Mouse (Mus musculus): ENCODE data around the gene Vmn1r184. TPM values are rescaled to one million over a fixed set of nuclear protein-coding genes. Genes with fewer than 3 reads are reported as not detected.
"Not testable (repeated sequence)": the region's sequence is repeated elsewhere in the genome, so short reads cannot be mapped to it uniquely, and the experiment has no call there.

Vmn1r184 gene
- not detected for total RNA-seq (2021)

DNA sequence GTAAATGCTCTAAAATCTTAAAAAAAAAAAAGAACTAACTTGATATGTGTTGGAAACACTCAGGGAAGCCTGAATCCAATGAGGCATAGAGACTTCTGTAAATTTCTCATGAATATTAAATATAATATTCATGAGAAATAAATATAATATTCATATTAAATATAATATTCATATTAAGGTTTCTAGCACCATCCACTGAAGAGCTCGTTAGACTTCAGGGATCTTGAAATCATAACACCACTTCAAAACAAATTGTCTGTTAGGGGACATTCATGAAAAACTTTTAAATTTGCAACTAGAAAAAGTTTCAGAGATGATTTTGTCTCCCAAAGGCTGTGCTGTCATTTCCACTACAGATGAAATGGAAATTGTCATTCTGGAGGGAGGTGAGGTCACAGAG, at the start of gene Vmn1r184:
Vmn1r184 (plus strand) TSS at position 301 of the 400 bp plus-strand sequence.
- not testable (repeated sequence) for DNase-seq
- intact Hi-C loops (cut with DNase I) = loop anchor here (10.0 kb wide), 1 partner anchor 355 kb away; the partner anchor contains the start of gene Vmn1r185

DNA sequence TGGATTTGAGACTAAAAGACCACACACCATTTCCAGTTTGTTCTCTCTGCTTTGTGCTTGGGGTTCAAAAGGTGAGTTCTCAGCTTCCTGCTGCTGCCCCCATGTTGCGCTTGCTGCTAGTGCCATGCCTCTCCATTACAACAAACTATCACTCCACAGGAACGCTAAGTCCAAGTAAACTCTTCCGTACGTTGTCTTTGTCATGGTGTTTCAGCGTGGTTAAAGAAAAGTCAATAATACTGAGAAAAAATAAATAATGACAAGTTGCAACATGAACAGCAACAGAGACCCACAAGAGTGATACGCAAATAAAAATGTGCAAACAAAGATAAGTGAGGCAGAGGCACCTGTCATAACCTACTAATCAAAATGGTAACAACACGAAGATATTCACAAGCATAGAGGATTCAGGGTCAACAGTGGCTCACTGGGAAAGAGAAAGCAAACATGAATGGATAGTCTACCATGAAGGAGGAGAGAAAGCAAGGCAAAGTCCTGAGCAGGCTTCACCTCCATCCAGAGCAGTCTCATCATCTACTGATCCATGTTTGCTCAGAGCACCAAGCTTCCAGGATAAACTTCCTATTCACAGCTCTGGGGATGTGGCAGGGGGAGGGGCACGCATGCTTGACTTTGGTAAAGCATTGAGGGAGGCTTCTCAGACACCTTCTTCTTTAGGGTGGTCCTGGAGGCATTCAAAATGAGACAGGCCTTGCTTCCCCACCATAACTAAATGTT, 43.5 kb downstream of the Vmn1r184 start:
- intact Hi-C loops (cut with DNase I); DNase-seq: not testable (repeated sequence)

DNA sequence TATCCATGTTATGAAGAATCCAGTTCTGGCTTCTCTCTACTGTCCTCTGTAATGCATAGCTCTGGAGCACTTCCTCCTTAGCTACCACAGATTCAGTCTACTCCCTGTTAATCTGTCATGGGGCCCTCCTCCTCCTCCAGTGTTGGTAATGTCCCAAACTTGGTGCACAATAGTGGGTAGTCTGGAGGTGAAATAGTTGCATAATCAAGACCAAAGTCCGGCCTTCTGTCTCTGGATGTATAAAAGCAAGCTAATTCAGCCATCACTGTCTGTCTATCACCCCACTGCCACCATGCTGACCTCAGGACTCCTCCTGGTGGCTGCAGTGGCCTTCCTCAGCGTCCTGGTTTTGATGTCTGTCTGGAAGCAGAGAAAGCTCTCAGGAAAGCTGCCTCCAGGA, 46.8 kb downstream of the Vmn1r184 start, which contains the start of gene Cyp2a4:
Cyp2a4 (plus strand) TSS at position 244 of the 400 bp plus-strand sequence.
- DNase-seq; intact Hi-C loops (cut with DNase I): not testable (repeated sequence)

DNA sequence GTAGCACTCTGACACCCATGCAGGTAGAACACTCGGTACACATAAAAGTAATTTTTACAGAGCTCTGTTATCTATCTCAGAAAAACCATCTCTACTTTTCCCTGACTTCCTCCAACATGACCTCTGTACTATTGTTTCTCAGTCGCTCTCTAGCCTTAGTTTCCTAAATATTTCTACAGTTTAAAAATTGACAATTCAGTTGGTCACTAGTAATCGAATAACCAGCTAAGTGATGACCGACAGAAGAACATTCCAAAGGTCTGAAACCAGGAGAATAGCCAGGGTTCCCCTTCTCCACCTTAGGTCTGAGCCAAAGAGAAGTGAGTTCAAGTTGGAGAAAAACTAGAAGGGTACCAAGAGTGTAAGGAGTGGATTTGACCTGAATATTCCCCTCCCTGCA, 51.7 kb downstream of the Vmn1r184 start:
- DNase-seq; intact Hi-C loops (cut with DNase I): not testable (repeated sequence)

DNA sequence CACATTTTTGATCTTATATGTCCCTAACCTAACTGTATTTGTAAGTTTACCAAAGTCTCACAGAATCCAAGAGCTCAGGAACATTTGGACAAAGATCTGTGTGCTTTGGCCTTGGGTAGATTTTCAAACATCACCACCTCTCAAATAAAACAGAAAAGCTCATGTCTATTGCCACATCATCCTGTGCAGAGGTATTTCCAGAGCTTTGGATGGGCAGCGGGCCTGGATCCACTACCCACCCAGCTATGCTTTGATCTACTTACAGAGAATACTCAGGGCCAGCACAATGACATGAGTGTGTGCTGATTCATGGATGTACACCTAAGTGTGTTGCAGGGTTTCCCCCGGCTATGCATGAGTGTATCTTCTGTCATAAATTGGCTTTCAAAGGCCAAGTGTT, 55.1 kb downstream of the Vmn1r184 start:
- intact Hi-C loops (cut with DNase I); DNase-seq: not testable (repeated sequence)

DNA sequence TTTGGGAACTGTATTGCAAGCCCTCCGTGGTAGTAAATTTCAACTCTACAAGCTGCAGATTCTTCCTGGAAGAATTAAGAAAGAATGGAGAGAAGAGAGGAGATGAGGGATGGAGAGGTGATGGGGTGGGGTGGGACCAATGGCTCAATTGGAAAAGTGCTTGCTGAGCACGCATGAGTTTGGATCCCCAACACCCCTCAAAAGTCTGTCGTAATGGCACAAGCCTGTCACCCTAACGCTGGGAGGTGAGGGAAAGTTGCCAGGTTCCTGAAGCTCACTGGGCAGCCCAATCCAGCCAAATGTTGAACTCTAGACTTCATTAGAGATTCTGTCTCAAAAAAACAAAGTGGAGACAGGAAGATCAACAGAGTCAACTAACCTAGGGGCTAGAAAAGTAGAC, 55.7 kb downstream of the Vmn1r184 start:
- intact Hi-C loops (cut with DNase I); DNase-seq: not testable (repeated sequence)

Other genes with a start within 250 kb of the Vmn1r184 start
- not detected for gene Cyp2b13, start 198.8 kb upstream of the Vmn1r184 start, total RNA-seq (2021)
- not detected for gene Cyp2b9, start 86.9 kb upstream of the Vmn1r184 start, total RNA-seq (2021)
- gene Cyp2a4, start 46.8 kb downstream of the Vmn1r184 start, total RNA-seq (2021) = not detected
- not detected for gene Nlrp9c, start 143.4 kb downstream of the Vmn1r184 start, total RNA-seq (2021)
- gene Nlrp4a, start 174.8 kb downstream of the Vmn1r184 start, total RNA-seq (2021) = not detected

All from heart, postnatal 10 days (tissue).